Mouse (Mus musculus): Measurements from ENCODE around the gene Zfp526. TPM values are rescaled to one million over a fixed set of nuclear protein-coding genes. Genes with fewer than 3 reads are reported as not detected.

Zfp526 gene
- 3.0 and 3.6 TPM in 2 replicates for polyA plus RNA-seq (2015; fragmentation: Nextera tagmentation; extraction: Ambion mirVana)

GRCm38 (mm10) chr7:25221102-25221883 is at the start of gene Zfp526:
Zfp526 (plus strand) TSS chr7:25221425.
- under 1% methylated on average over 45 of the region's 45 CpGs for WGBS
- Histone ChIP-seq H3K27me3 (0 out of 2 replicates have a peak, but pooled peaks cover 3% of the 10 kb centered on the region), H3K27ac (peak within 1 kb of the TSS; percentile 95), H3K36me3 (peaks cover 21% of the 10 kb centered on the region), H3K9ac (peak within 1 kb of the TSS; percentile 86), H3K4me3 (peak within 1 kb of the TSS; percentile 85), H3K4me2 (peak within 1 kb of the TSS; percentile 86), H3K9me3 (no peaks in the 10 kb centered on the region), H3K4me1 (peaks cover 39% of the 10 kb centered on the region)
- ATAC-seq (ENCODE audit: borderline replicate concordance, extremely low read depth, low FRiP score, low TSS enrichment), result peak; percentile 94

DNA sequence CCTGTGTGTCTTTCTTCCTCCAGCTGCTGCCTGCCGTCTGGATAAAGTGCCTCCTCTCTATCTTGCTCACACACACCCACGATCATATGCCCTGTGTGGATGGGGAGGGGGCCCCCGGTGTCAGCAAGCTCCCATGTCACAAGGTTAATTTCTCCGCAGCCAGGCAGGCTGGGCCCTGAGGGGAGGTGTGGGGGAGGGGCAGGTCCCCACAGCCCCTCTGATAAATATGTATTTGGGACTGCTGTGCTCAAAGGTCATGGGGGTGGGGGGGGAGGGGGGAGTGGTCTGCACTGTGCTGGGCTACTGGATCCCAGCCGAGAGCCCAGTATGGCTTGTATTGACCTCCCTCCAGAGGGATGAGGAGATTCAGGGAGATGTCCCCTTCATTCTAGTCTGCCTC is 48.6 kb upstream of the Zfp526 start:
- H3K9me3 ChIP-seq, result no peaks in the 10 kb centered on the region
- H3K27me3 ChIP-seq, result peaks cover 30% of the 10 kb centered on the region
- no peak overlapping the region for H3K9ac ChIP-seq
- H3K4me2 ChIP-seq, result no peak overlapping the region
- H3K4me3 ChIP-seq, result no peak overlapping the region
- H3K36me3 ChIP-seq, result no peaks in the 10 kb centered on the region
- no peak for ATAC-seq (ENCODE audit: borderline replicate concordance, extremely low read depth, low FRiP score, low TSS enrichment)
- no peaks in the 10 kb centered on the region for H3K4me1 ChIP-seq
- no peak overlapping the region for H3K27ac ChIP-seq
- WGBS, result 23% methylated on average over 5 of the region's 5 CpGs

GRCm38 (mm10) chr7:25174343-25174742 is 46.9 kb upstream of the Zfp526 start:
- ATAC-seq (ENCODE audit: borderline replicate concordance, extremely low read depth, low FRiP score, low TSS enrichment), result no peak
- Histone ChIP-seq H3K4me2 (no peak overlapping the region), H3K9me3 (no peaks in the 10 kb centered on the region), H3K4me3 (no peak overlapping the region), H3K4me1 (peaks cover 10% of the 10 kb centered on the region), H3K9ac (no peak overlapping the region), H3K27ac (no peak overlapping the region), H3K36me3 (no peaks in the 10 kb centered on the region), H3K27me3 (peaks cover 47% of the 10 kb centered on the region)
- 60% methylated on average over 11 of the region's 11 CpGs for WGBS

DNA sequence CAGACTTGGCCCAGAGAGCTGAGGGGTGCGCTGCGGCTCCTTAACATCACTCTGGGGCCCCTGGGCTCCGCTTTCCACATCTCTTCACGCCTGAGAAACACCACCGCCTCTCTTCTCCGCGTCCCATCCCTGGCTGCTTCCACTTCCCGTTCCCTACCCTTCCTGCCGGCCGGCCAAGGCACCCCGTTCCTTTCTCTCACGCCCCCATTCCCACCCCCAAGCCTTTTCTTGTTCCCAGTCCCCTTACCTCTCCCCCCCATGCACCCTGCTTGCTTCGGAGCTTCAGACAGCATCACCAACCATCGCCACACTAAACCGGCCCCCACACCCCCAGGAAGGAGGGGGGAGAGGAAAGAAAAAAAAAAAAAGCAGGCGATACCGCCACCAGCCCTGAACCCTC is 42.9 kb upstream of the Zfp526 start:
- H3K27ac ChIP-seq, result no peak overlapping the region
- H3K27me3 ChIP-seq, result peaks cover 87% of the 10 kb centered on the region
- peaks cover 19% of the 10 kb centered on the region for H3K4me1 ChIP-seq
- H3K4me3 ChIP-seq, result peak overlapping the region; percentile 45
- H3K36me3 ChIP-seq, result no peaks in the 10 kb centered on the region
- WGBS, result 4% methylated on average over 17 of the region's 17 CpGs
- H3K9ac ChIP-seq, result no peak overlapping the region
- no peak for ATAC-seq (ENCODE audit: borderline replicate concordance, extremely low read depth, low FRiP score, low TSS enrichment)
- H3K4me2 ChIP-seq, result peak overlapping the region; percentile 76
- no peaks in the 10 kb centered on the region for H3K9me3 ChIP-seq

- Histone ChIP-seq H3K4me1 (peaks cover 19% of the 10 kb centered on the region), H3K4me2 (peak overlapping the region; percentile 76), H3K4me3 (peak overlapping the region; percentile 45), H3K27ac (no peak overlapping the region), H3K36me3 (no peaks in the 10 kb centered on the region), H3K27me3 (peaks cover 94% of the 10 kb centered on the region), H3K9ac (peak overlapping the region; percentile 24; the same call in 1 of the 2 replicates), H3K9me3 (no peaks in the 10 kb centered on the region)
- peak; percentile 66 for ATAC-seq (ENCODE audit: borderline replicate concordance, extremely low read depth, low FRiP score, low TSS enrichment)
- WGBS, result under 1% methylated on average over 56 of the region's 56 CpGs
These were observed 42.2 kb upstream of the Zfp526 start for GRCm38 (mm10) chr7:25178787-25179605.

DNA sequence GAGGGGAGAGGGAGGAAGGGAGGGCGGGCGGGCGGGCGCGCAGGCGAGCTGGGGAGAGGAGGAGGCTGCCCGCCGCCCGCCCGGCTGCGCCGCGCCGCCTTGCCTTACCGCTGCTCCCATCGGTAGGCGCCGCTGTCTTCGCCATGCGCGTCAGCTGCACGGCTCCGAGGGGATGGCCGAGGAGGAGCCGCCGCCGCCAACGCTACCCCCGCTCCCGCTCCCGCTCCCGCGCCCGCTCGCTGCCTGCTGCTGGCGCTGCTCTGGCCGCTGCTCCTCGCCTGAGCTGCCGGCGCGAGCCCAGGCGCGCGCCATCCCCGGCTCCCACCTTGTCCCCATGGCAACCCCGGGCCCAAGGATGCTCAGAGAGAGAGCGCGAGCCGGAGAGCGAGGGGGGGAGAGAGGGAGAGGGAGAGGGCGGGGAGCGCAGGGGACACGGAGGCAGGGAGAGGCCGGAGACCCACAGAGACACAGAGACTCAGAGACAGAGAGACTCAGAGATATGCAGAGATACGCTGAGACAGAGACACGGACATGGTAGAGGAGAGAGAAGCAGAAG is 41.5 kb upstream of the Zfp526 start, which contains the start of gene Pou2f2:
TSS of gene Pou2f2 (minus strand) at position 121 of the 556 bp plus-strand sequence.
- peak within 1 kb of the TSS; percentile 45 for H3K4me3 ChIP-seq
- peak within 1 kb of the TSS; percentile 24; the same call in 1 of the 2 replicates for H3K9ac ChIP-seq
- peaks cover 97% of the 10 kb centered on the region for H3K27me3 ChIP-seq
- H3K4me2 ChIP-seq, result peak within 1 kb of the TSS; percentile 76
- under 1% methylated on average over 29 of the region's 56 CpGs for WGBS
- H3K9me3 ChIP-seq, result no peaks in the 10 kb centered on the region
- H3K4me1 ChIP-seq, result peaks cover 19% of the 10 kb centered on the region
- H3K27ac ChIP-seq, result no peak within 1 kb of the TSS
- peak; percentile 82 for ATAC-seq (ENCODE audit: borderline replicate concordance, extremely low read depth, low FRiP score, low TSS enrichment)
- H3K36me3 ChIP-seq, result no peaks in the 10 kb centered on the region

GRCm38 (mm10) chr7:25180512-25180911 is 40.7 kb upstream of the Zfp526 start:
- Histone ChIP-seq H3K36me3 (no peaks in the 10 kb centered on the region), H3K27me3 (peaks cover 92% of the 10 kb centered on the region), H3K9ac (no peak overlapping the region), H3K27ac (no peak overlapping the region), H3K9me3 (no peaks in the 10 kb centered on the region), H3K4me3 (no peak overlapping the region), H3K4me2 (no peak overlapping the region), H3K4me1 (peaks cover 19% of the 10 kb centered on the region)
- no peak for ATAC-seq (ENCODE audit: borderline replicate concordance, extremely low read depth, low FRiP score, low TSS enrichment)
- WGBS, result 7% methylated on average over 6 of the region's 6 CpGs

- Histone ChIP-seq H3K36me3 (no peaks in the 10 kb centered on the region), H3K4me3 (0 out of 2 replicates have a peak overlapping the region, but pooled peaks have one; percentile 3), H3K27me3 (peaks cover 84% of the 10 kb centered on the region), H3K27ac (no peak overlapping the region), H3K4me2 (no peak overlapping the region), H3K9me3 (no peaks in the 10 kb centered on the region), H3K4me1 (peaks cover 19% of the 10 kb centered on the region), H3K9ac (no peak overlapping the region)
- ATAC-seq (ENCODE audit: borderline replicate concordance, extremely low read depth, low FRiP score, low TSS enrichment), result no peak
- 2% methylated on average over 4 of the region's 15 CpGs for WGBS
These were observed 39.9 kb upstream of the Zfp526 start for GRCm38 (mm10) chr7:25181331-25181790.

DNA sequence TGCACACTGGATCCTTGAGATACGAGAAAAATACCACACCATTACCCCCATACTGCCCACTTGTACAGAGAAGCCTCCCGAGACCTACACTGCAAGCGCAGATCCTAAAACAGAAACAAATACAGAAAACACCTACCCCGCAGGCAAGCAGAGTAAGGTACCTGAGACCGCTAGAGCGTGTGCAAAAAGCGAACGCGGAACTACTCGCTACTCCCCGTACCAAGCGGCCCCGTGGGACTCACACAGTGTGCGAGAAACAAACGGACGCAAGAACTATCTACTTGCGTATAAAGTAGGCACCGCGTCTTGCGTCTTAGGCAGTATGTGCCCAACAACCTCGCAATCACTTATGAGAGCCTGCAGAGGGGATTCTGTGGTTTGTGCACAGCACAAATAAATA is 39.4 kb upstream of the Zfp526 start:
- Histone ChIP-seq H3K4me1 (peaks cover 19% of the 10 kb centered on the region), H3K36me3 (no peaks in the 10 kb centered on the region), H3K4me3 (0 out of 2 replicates have a peak overlapping the region, but pooled peaks have one; percentile 3), H3K27me3 (peaks cover 80% of the 10 kb centered on the region), H3K9me3 (no peaks in the 10 kb centered on the region), H3K9ac (no peak overlapping the region), H3K4me2 (no peak overlapping the region), H3K27ac (no peak overlapping the region)
- WGBS, result 8% methylated on average over 21 of the region's 21 CpGs
- no peak for ATAC-seq (ENCODE audit: borderline replicate concordance, extremely low read depth, low FRiP score, low TSS enrichment)

DNA sequence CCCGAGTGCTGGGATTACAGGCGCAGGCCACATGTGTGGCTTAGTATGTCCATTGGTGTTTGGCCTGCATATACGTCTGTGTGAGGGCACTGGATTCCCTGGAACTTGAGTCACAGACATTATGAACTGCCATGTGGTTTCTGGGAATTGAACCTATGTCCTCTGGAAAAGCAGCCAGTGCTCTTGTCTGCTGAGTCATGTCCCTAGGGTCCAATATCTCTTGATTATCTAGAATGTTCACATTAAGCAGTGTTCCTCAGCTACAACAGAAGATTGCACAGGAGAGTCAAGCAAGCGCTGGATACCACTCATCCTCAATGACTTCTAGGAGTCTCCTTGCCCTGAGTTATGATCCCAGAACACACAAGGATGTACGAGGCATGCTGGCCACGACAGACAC is 37.1 kb upstream of the Zfp526 start:
- 66% methylated on average over 6 of the region's 6 CpGs for WGBS
- Histone ChIP-seq H3K9ac (no peak overlapping the region), H3K4me2 (no peak overlapping the region), H3K4me3 (no peak overlapping the region), H3K36me3 (no peaks in the 10 kb centered on the region), H3K9me3 (no peaks in the 10 kb centered on the region), H3K27ac (no peak overlapping the region), H3K27me3 (peaks cover 60% of the 10 kb centered on the region), H3K4me1 (peaks cover 11% of the 10 kb centered on the region; the same call in 1 of the 2 replicates)
- no peak for ATAC-seq (ENCODE audit: borderline replicate concordance, extremely low read depth, low FRiP score, low TSS enrichment)

Measured in lung, embryonic 15.5 days (tissue).